Mouse (Mus musculus) heart, adult 2 months (tissue): ENCODE data around the gene Atpaf2.

Source experiments
- CTCF ChIP-seq: fragments of 200-600 bp; IDR thresholded peaks from 2 replicates; pipeline ENCODE4 v1.8.1; 2022; ENCODE audit warnings: antibody characterized with exemption, mild to moderate bottlenecking, moderate library complexity
- EP300 ChIP-seq: fragments of 200-500 bp; IDR thresholded peaks from 2 replicates; pipeline ENCODE4 v1.6.1; 2011; ENCODE audit warnings: low read depth, low read length, control low read depth; ENCODE audit not compliant: insufficient read depth
- POLR2A ChIP-seq: fragments of 200-500 bp; IDR thresholded peaks from 2 replicates; pipeline ENCODE4 v1.6.1; 2011; ENCODE audit warnings: mild to moderate bottlenecking, low read depth, low read length, control low read depth; ENCODE audit not compliant: insufficient read depth

DNA sequence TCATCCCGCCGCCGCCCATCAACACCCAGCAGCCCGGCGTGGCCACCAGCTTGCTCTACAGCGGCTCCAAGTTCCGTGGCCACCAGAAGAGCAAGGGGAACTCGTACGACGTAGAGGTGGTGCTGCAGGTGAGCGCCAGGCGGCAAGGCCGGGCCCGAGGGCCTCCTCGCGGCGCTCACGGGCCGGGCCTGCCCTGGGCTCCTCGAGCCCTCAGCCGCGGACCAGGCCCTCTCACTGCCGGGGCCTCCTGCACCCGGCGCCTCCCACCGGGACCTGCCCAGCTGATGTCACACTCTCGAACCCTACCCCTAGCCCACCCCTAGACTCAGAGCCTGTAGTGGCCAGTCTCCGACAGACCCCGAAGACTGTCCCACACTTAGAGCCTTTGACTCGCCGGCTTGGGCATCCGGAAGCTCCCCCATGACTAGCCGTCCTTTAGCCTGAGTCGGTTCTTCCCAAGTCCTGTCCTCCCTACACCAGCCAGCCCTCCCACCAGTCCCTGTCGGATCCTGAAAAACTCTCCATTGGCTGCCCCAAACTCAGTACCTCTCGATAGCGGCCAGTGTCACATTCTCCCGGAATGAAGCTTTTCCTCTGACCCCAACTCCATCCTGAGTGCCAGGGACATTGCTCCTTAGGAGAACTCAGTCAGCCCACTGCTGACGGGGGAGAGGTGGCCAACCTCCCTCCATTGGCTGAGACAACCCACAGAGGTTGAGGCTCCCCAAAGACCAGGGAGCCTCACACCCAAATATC, at the start of gene Atpaf2:
- TF ChIP-seq POLR2A = no peak
- no peak for TF ChIP-seq CTCF
- TF ChIP-seq EP300 = no peak
